Mouse (Mus musculus) MEL (cell line): ENCODE data around the gene Dll3. TPM values are rescaled to one million over a fixed set of nuclear protein-coding genes. Genes with fewer than 3 reads are reported as not detected.

Experiments used
- DNase-seq: peaks from one replicate; pipeline ENCODE4 v3.0.0; 2011; ENCODE audit warnings: low read depth, low spot score
- H3K27ac ChIP-seq: 2 replicates; pipeline ENCODE4 v1.5.1; 2012; ENCODE audit warnings: low read depth, mild to moderate bottlenecking, control low read depth, low read length, moderate library complexity; ENCODE audit not compliant: control insufficient read depth
- H3K27me3 ChIP-seq, 2 experiments: fragments of 150-350 bp in 1 of 2; sonication (generic) in 1 of 2; 2 replicates each; pipeline ENCODE4 v1.6.1; 2012; ENCODE audit warnings: low read length in 2 of 2, mild to moderate bottlenecking in 2 of 2, improper control_type of control experiment in 1 of 2, moderate library complexity in 1 of 2; ENCODE audit not compliant: insufficient read depth in 2 of 2, control insufficient read depth in 1 of 2
- H3K36me3 ChIP-seq, 2 experiments: 2 replicates each; pipeline ENCODE4 v1.6.1; 2012 to 2014; ENCODE audit warnings: low read length in 2 of 2, improper control_type of control experiment in 1 of 2, inconsistent platforms in 1 of 2, mild to moderate bottlenecking in 1 of 2; ENCODE audit not compliant: insufficient read depth in 2 of 2, control insufficient read depth in 1 of 2
- H3K4me1 ChIP-seq, 2 experiments: fragments of 150-350 bp in 1 of 2; sonication (generic) in 1 of 2; 2 replicates each; pipeline ENCODE4 v1.6.1; 2012; ENCODE audit warnings: low read length in 2 of 2, improper control_type of control experiment in 1 of 2, mild to moderate bottlenecking in 1 of 2; ENCODE audit not compliant: insufficient read depth in 2 of 2, control insufficient read depth in 1 of 2
- H3K4me3 ChIP-seq, 2 experiments: fragments of 150-350 bp in 1 of 2; sonication (generic) in 1 of 2; 2 replicates each; pipeline ENCODE4 v1.5.1; 2012; ENCODE audit warnings: low read depth in 2 of 2, low read length in 2 of 2, mild to moderate bottlenecking in 2 of 2, moderate library complexity in 2 of 2, control low read depth in 1 of 2, improper control_type of control experiment in 1 of 2; ENCODE audit not compliant: control insufficient read depth in 1 of 2, insufficient read depth in 1 of 2
- H3K79me2 ChIP-seq: 2 replicates; pipeline ENCODE4 v1.6.1; 2012; ENCODE audit warnings: mild to moderate bottlenecking, low read length, moderate library complexity; ENCODE audit not compliant: control insufficient read depth, poor library complexity, insufficient read depth
- H3K9ac ChIP-seq: 2 replicates; pipeline ENCODE4 v1.6.1; 2012; ENCODE audit warnings: low read depth, mild to moderate bottlenecking, control low read depth, low read length, moderate library complexity; ENCODE audit not compliant: control insufficient read depth, poor library complexity, severe bottlenecking
- H3K9me3 ChIP-seq: fragments of 150-350 bp; sonication (generic); replicated peaks from 2 replicates; pipeline ENCODE4 v1.6.1; 2012; ENCODE audit warnings: mild to moderate bottlenecking, low read length, improper control_type of control experiment, moderate library complexity; ENCODE audit not compliant: insufficient read depth
- BHLHE40 ChIP-seq: IDR thresholded peaks from 2 replicates; pipeline ENCODE4 v1.6.1; 2012; ENCODE audit warnings: low read depth, mild to moderate bottlenecking, inconsistent platforms, low read length, improper control_type of control experiment, borderline replicate concordance
- CHD1 ChIP-seq: IDR thresholded peaks from 2 replicates; pipeline ENCODE4 v1.6.1; 2012; ENCODE audit warnings: low read depth, mild to moderate bottlenecking, inconsistent platforms, low read length, improper control_type of control experiment
- CHD2 ChIP-seq: IDR thresholded peaks from 2 replicates; pipeline ENCODE4 v1.6.1; 2011; ENCODE audit warnings: low read length, improper control_type of control experiment
- EP300 ChIP-seq, 2 experiments: IDR thresholded peaks; 2 replicates each; pipeline ENCODE4 v1.6.1; 2011; ENCODE audit warnings: improper control_type of control experiment in 2 of 2, low read length in 2 of 2, low read depth in 1 of 2, mild to moderate bottlenecking in 1 of 2
- GABPA ChIP-seq: IDR thresholded peaks from 2 replicates; pipeline ENCODE4 v1.6.1; 2012; ENCODE audit warnings: low read depth, mild to moderate bottlenecking, inconsistent platforms, low read length, improper control_type of control experiment, moderate library complexity
- GATA1 ChIP-seq: IDR thresholded peaks from 2 replicates; pipeline ENCODE4 v1.6.1; 2011; ENCODE audit warnings: low read depth, low read length, improper control_type of control experiment
- JUND ChIP-seq: IDR thresholded peaks from 2 replicates; pipeline ENCODE4 v1.6.1; 2011; ENCODE audit warnings: low read depth, mild to moderate bottlenecking, improper control_type of control experiment, low read length
- MAFK ChIP-seq: IDR thresholded peaks from 2 replicates; pipeline ENCODE4 v1.6.1; 2011; ENCODE audit warnings: low read depth, mild to moderate bottlenecking, low read length, improper control_type of control experiment, borderline replicate concordance
- MAZ ChIP-seq: IDR thresholded peaks from 2 replicates; pipeline ENCODE4 v1.6.1; 2012; ENCODE audit warnings: low read depth, mild to moderate bottlenecking, inconsistent platforms, low read length, improper control_type of control experiment
- MEF2A ChIP-seq: IDR thresholded peaks from 2 replicates; pipeline ENCODE4 v1.6.1; 2014; ENCODE audit warnings: low read depth, mild to moderate bottlenecking, inconsistent platforms, low read length, improper control_type of control experiment; ENCODE audit not compliant: poor library complexity, insufficient replicate concordance, severe bottlenecking; ENCODE audit errors: extremely low read depth
- MYB ChIP-seq: IDR thresholded peaks from 2 replicates; pipeline ENCODE4 v1.6.1; 2011; ENCODE audit warnings: mild to moderate bottlenecking, low read depth, low read length, improper control_type of control experiment
- NRF1 ChIP-seq: IDR thresholded peaks from 2 replicates; pipeline ENCODE4 v1.6.1; 2014; ENCODE audit warnings: low read depth, mild to moderate bottlenecking, inconsistent platforms, low read length, improper control_type of control experiment, moderate library complexity; ENCODE audit not compliant: poor library complexity, insufficient read depth, severe bottlenecking
- POLR2AphosphoS5 ChIP-seq: IDR thresholded peaks from 2 replicates; pipeline ENCODE4 v1.6.1; 2012; ENCODE audit warnings: low read depth, borderline replicate concordance, mild to moderate bottlenecking, inconsistent platforms, low read length, moderate library complexity, mixed read lengths
- SMC3 ChIP-seq: IDR thresholded peaks from 2 replicates; pipeline ENCODE4 v1.6.1; 2011; ENCODE audit warnings: low read depth, low read length, improper control_type of control experiment
- TAL1 ChIP-seq: IDR thresholded peaks from 2 replicates; pipeline ENCODE4 v1.6.1; 2012; ENCODE audit warnings: mild to moderate bottlenecking, inconsistent platforms, low read length, moderate library complexity, mixed read lengths
- TBP ChIP-seq: IDR thresholded peaks from 2 replicates; pipeline ENCODE4 v1.8.0; 2011; ENCODE audit warnings: low read depth, low read length, improper control_type of control experiment
- UBTF ChIP-seq: IDR thresholded peaks from 2 replicates; pipeline ENCODE4 v1.6.1; 2012; ENCODE audit warnings: low read depth, mild to moderate bottlenecking, inconsistent platforms, low read length, improper control_type of control experiment, moderate library complexity, borderline replicate concordance; ENCODE audit not compliant: insufficient read depth
- USF1 ChIP-seq: IDR thresholded peaks from 2 replicates; pipeline ENCODE4 v1.6.1; 2014; ENCODE audit warnings: low read depth, mild to moderate bottlenecking, inconsistent platforms, low read length, improper control_type of control experiment, moderate library complexity
- USF2 ChIP-seq, 2 experiments: IDR thresholded peaks; 2 replicates each; pipeline ENCODE4 v1.6.1; 2011 to 2012; ENCODE audit warnings: improper control_type of control experiment in 2 of 2, low read length in 2 of 2, borderline replicate concordance in 1 of 2, inconsistent platforms in 1 of 2, low read depth in 1 of 2, mild to moderate bottlenecking in 1 of 2; ENCODE audit not compliant: insufficient read depth in 1 of 2
- ZC3H11A ChIP-seq: IDR thresholded peaks from 2 replicates; pipeline ENCODE4 v1.6.1; 2012; ENCODE audit warnings: low read depth, mild to moderate bottlenecking, inconsistent platforms, low read length, improper control_type of control experiment
- ZMIZ1 ChIP-seq: IDR thresholded peaks from 2 replicates; pipeline ENCODE4 v1.6.1; 2012; ENCODE audit warnings: low read depth, mild to moderate bottlenecking, inconsistent platforms, low read length, improper control_type of control experiment, moderate library complexity
- ZNF384 ChIP-seq: IDR thresholded peaks from 2 replicates; pipeline ENCODE4 v1.6.1; 2012; ENCODE audit warnings: low read depth, mild to moderate bottlenecking, inconsistent platforms, low read length, improper control_type of control experiment
- polyA plus RNA-seq, 2 experiments: library from polyadenylated mRNA; stranded (reverse) in 1 of 2; unstranded in 1 of 2; fragments of >175 nt in 1 of 2; fragments of >200 nt in 1 of 2; gene quantifications; 2 replicates each; pipeline versions ENCODE4 v1.2.1 to v1.2.4; 2012; ENCODE audit warnings: low replicate concordance in 2 of 2, low read depth in 1 of 2; ENCODE audit not compliant: insufficient read length in 2 of 2, insufficient read depth in 1 of 2, missing spikeins in 1 of 2
- total RNA-seq: library from RNA; depleted of rRNA; stranded (reverse); fragments of 300-350 nt; gene quantifications from 2 replicates; pipeline ENCODE4 v1.2.3, GENCODE M21; 2012

Dll3 gene
- total and polyA plus RNA-seq, 3 experiments: 0.15 to 0.57 TPM; not detected in 1

GRCm38 (mm10) chr7:28254591-28254990 lies 47.4 kb downstream of the Dll3 start (continued):
- TF ChIP-seq GATA1: peak; percentile 100
- peak; percentile 83 for TF ChIP-seq TAL1
- no peak for TF ChIP-seq POLR2AphosphoS5
- TF ChIP-seq TBP: no peak
- TF ChIP-seq ZMIZ1: no peak
- TF ChIP-seq SMC3: no peak
- peak; percentile 100 for TF ChIP-seq ZNF384
- TF ChIP-seq EP300 (IDR thresholded peaks at IDR 0.05; ENCODE audit: low read depth in 1 of 2, low read length in 2 of 2): peak; percentile 99 to 100

GRCm38 (mm10) chr7:28251976-28252375 lies 50.1 kb downstream of the Dll3 start:
- no peak overlapping the region for H3K4me3 ChIP-seq
- peaks cover 0 to 5% of the 10 kb centered on the region in 2 experiments; a peak in 2 of 4 replicates for H3K36me3 ChIP-seq
- H3K9ac ChIP-seq: no peak overlapping the region
- H3K4me1 ChIP-seq: peaks cover 0 to 12% of the 10 kb centered on the region in 2 experiments; a peak in 1 of 4 replicates
- H3K9me3 ChIP-seq: no peaks in the 10 kb centered on the region
- H3K27me3 ChIP-seq: no peaks in the 10 kb centered on the region
- TF ChIP-seq CHD1: no peak
- TF ChIP-seq ZNF384: no peak
- TF ChIP-seq MEF2A: no peak
- TF ChIP-seq CHD2: no peak
- TF ChIP-seq ZC3H11A: no peak
- no peak for TF ChIP-seq TBP
- TF ChIP-seq SMC3: no peak
- TF ChIP-seq USF1: no peak
- no peak for TF ChIP-seq USF2 (IDR thresholded peaks at IDR 0.05; ENCODE audit: borderline replicate concordance in 1 of 2, insufficient read depth in 1 of 2, low read depth in 1 of 2, low read length in 2 of 2)
- TF ChIP-seq UBTF: no peak
- TF ChIP-seq GABPA: no peak
- no peak for TF ChIP-seq MYB
- TF ChIP-seq JUND: no peak
- no peak for TF ChIP-seq MAZ
- TF ChIP-seq MAFK: no peak
- no peak for TF ChIP-seq NRF1
- no peak for TF ChIP-seq BHLHE40
- DNase-seq: no peak
- H3K79me2 ChIP-seq: no peaks in the 10 kb centered on the region
- no peak overlapping the region for H3K27ac ChIP-seq
